Mouse (Mus musculus): Measurements from ENCODE around the gene Ralgps1. TPM values are rescaled to one million over a fixed set of nuclear protein-coding genes. Genes with fewer than 3 reads are reported as not detected.

Gene Ralgps1
- polyA plus RNA-seq, 1 experiment from 2014 or later, result 5.2 TPM

GRCm38 (mm10) chr2:33086016-33086596, 285.2 kb downstream of the Ralgps1 start:
- H3K4me3 ChIP-seq (replicated peaks), result no peak overlapping the region
- H3K4me2 ChIP-seq, result no peak overlapping the region
- no peak overlapping the region for H3K27ac ChIP-seq
- no peaks in the 10 kb centered on the region for H3K4me1 ChIP-seq (replicated peaks)
- H3K9me3 ChIP-seq, result no peaks in the 10 kb centered on the region
- 64% methylated on average over 7 of the region's 7 CpGs for WGBS
- no peaks in the 10 kb centered on the region for H3K27me3 ChIP-seq
- ATAC-seq (ENCODE audit: insufficient number of reproducible peaks, insufficient read depth, low FRiP score, low TSS enrichment, low read depth), result no peak
- H3K9ac ChIP-seq (replicated peaks), result no peak overlapping the region
- no peaks in the 10 kb centered on the region for H3K36me3 ChIP-seq

GRCm38 (mm10) chr2:33084221-33084620, 287.1 kb downstream of the Ralgps1 start:
- Histone ChIP-seq H3K36me3 (no peaks in the 10 kb centered on the region), H3K27ac (no peak overlapping the region), H3K27me3 (no peaks in the 10 kb centered on the region), H3K9ac (replicated peaks) (no peak overlapping the region), H3K4me2 (no peak overlapping the region), H3K4me1 (replicated peaks) (peaks cover 3% of the 10 kb centered on the region; the same call in 1 of the 2 replicates), H3K9me3 (no peaks in the 10 kb centered on the region), H3K4me3 (replicated peaks) (no peak overlapping the region)
- no peak for ATAC-seq (ENCODE audit: insufficient number of reproducible peaks, insufficient read depth, low FRiP score, low TSS enrichment, low read depth)
- 88% methylated on average over 3 of the region's 3 CpGs for WGBS

Small RNA genes lying within 50 kb of the gene (microRNA-seq; reads per million reads assigned to microRNA genes)
- gene Gm25998, result not detected

Other genes starting within 250 kb of the Ralgps1 start
- 15.7 and 16.4 TPM in 2 replicates for gene Garnl3, start 239.8 kb downstream of the Ralgps1 start, polyA plus RNA-seq (2016; fragmentation: Nextera tagmentation; extraction: Ambion mirVana)
- gene Angptl2, start 155.4 kb downstream of the Ralgps1 start, polyA plus RNA-seq (2016; fragmentation: Nextera tagmentation; extraction: Ambion mirVana), result 54.7 and 65.0 TPM in 2 replicates
- gene Zbtb34, start 59.8 kb upstream of the Ralgps1 start, polyA plus RNA-seq (2016; fragmentation: Nextera tagmentation; extraction: Ambion mirVana), result 8.7 and 8.9 TPM in 2 replicates
- gene Zbtb43, start 97.1 kb upstream of the Ralgps1 start, polyA plus RNA-seq (2016; fragmentation: Nextera tagmentation; extraction: Ambion mirVana), result 18.4 and 18.7 TPM in 2 replicates

Measured in limb, embryonic 12.5 days (tissue).